Mouse (Mus musculus): ENCODE data around the gene Olfr1282. TPM values are rescaled to one million over a fixed set of nuclear protein-coding genes. Genes with fewer than 3 reads are reported as not detected.
"Not testable (repeated sequence)": the region's sequence is repeated elsewhere in the genome, so short reads cannot be mapped to it uniquely, and the experiment has no call there.

Olfr1282 gene
- polyA plus RNA-seq (2016; fragmentation: Nextera tagmentation; extraction: Ambion mirVana), result not detected in 2 replicates

DNA sequence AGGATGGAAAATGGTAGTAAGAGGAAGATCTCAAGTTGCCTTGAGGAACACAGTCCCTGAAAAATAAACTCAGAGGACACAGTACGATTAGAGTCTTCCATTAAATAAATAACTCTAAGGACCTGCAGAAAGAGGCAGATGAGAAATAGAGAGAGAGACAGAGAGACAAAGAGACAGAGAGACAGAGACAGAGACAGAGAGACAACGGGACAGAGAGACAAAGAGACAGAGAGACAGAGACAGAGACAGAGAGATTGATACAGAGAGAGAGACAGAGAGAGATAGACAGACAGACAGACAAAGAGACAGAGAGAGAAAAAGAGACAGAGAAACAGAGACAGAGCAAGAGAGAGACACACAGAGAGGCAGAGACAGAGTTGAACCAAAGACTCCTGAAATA, at the start of gene Olfr1282:
TSS of gene Olfr1282 (minus strand) at position 101 of the 400 bp plus-strand sequence.
- H3K27ac ChIP-seq, result no peak within 1 kb of the TSS
- WGBS, result 75% methylated on average over 2 of the region's 2 CpGs
- no peaks in the 10 kb centered on the region for H3K9me3 ChIP-seq
- no peaks in the 10 kb centered on the region for H3K36me3 ChIP-seq
- DNase-seq (ENCODE audit: low spot score), result no peak
- H3K4me3 ChIP-seq, result no peak within 1 kb of the TSS
- no peaks in the 10 kb centered on the region for H3K4me1 ChIP-seq
- H3K27me3 ChIP-seq (ENCODE audit: insufficient read depth, poor library complexity, severe bottlenecking), result no peaks in the 10 kb centered on the region

- H3K27me3 ChIP-seq (ENCODE audit: insufficient read depth, poor library complexity, severe bottlenecking), result no peaks in the 10 kb centered on the region
- whole genome bisulfite sequencing, result 78% methylated on average over 1 of the region's 1 CpGs
These were observed 39.3 kb upstream of the Olfr1282 start, which contains the start of gene Olfr1284 for GRCm38 (mm10) chr2:111375222-111375621. Gene Olfr1284, plus strand, starts transcription at chr2:111375522.

GRCm38 (mm10) chr2:111366490-111366889, 30.6 kb upstream of the Olfr1282 start, which contains the start of gene Olfr1283:
Gene Olfr1283, plus strand, starts transcription at chr2:111366790.
- Histone ChIP-seq H3K9me3 (no peaks in the 10 kb centered on the region), H3K27me3 (ENCODE audit: insufficient read depth, poor library complexity, severe bottlenecking) (no peaks in the 10 kb centered on the region), H3K4me3 (no peak within 1 kb of the TSS), H3K36me3 (no peaks in the 10 kb centered on the region), H3K4me1 (no peaks in the 10 kb centered on the region), H3K27ac (no peak within 1 kb of the TSS)
- DNase-seq (ENCODE audit: low spot score), result no peak
- WGBS, result 73% methylated on average over 2 of the region's 2 CpGs

More at GRCm38 (mm10) chr2:111375222-111375621, 39.3 kb upstream of the Olfr1282 start, which contains the start of gene Olfr1284:
- H3K27ac ChIP-seq, result no peak within 1 kb of the TSS
- no peak for DNase-seq (ENCODE audit: low spot score)
- no peaks in the 10 kb centered on the region for H3K9me3 ChIP-seq
- H3K4me1 ChIP-seq, result no peaks in the 10 kb centered on the region
- no peak within 1 kb of the TSS for H3K4me3 ChIP-seq
- H3K36me3 ChIP-seq, result no peaks in the 10 kb centered on the region

- not testable (repeated sequence) for H3K9me3 ChIP-seq; H3K27ac ChIP-seq; H3K4me3 ChIP-seq; H3K27me3 ChIP-seq (ENCODE audit: insufficient read depth, poor library complexity, severe bottlenecking); H3K4me1 ChIP-seq; DNase-seq (ENCODE audit: low spot score); H3K36me3 ChIP-seq
- WGBS, result 82% methylated on average over 5 of the region's 5 CpGs
These were observed 2.2 kb downstream of the Olfr1282 start for GRCm38 (mm10) chr2:111333721-111334120.

- 65% methylated on average over 2 of the region's 2 CpGs for WGBS
- Histone ChIP-seq H3K9me3 (no peaks in the 10 kb centered on the region), H3K4me1 (no peaks in the 10 kb centered on the region), H3K4me3 (no peak within 1 kb of the TSS), H3K27me3 (ENCODE audit: insufficient read depth, poor library complexity, severe bottlenecking) (no peaks in the 10 kb centered on the region), H3K36me3 (no peaks in the 10 kb centered on the region), H3K27ac (no peak within 1 kb of the TSS)
- DNase-seq (ENCODE audit: low spot score), result no peak
These were observed 9.7 kb downstream of the Olfr1282 start, which contains the start of gene Olfr1281 for GRCm38 (mm10) chr2:111326220-111326619. Gene Olfr1281, plus strand, starts transcription at chr2:111326520.

DNA sequence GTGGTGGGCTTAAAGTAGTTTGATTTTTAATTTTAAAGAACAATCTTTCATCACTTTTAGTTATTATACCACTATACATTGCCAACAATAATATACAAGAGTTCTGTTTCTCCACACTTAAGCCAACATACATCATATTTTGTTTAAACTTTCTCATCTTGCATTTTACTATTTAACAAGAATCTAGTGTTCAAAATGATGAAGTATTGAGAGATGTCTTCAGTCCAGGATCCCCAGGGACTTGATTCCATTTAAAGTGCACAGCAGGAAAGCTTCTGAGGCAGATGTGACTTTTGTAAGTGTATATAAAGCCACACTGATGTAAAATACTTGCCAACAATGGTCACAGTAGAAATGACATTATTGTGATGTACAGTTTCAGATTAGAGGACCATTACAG, 22.2 kb downstream of the Olfr1282 start, which contains the start of gene Olfr1280:
TSS of gene Olfr1280 (plus strand) at position 301 of the 400 bp plus-strand sequence.
- Histone ChIP-seq H3K36me3 (no peaks in the 10 kb centered on the region), H3K27me3 (ENCODE audit: insufficient read depth, poor library complexity, severe bottlenecking) (no peaks in the 10 kb centered on the region), H3K4me1 (no peaks in the 10 kb centered on the region), H3K27ac (no peak within 1 kb of the TSS), H3K4me3 (no peak within 1 kb of the TSS), H3K9me3 (no peaks in the 10 kb centered on the region)
- DNase-seq (ENCODE audit: low spot score), result no peak

- H3K4me3 ChIP-seq, result no peak within 1 kb of the TSS
- no peaks in the 10 kb centered on the region for H3K36me3 ChIP-seq
- no peak within 1 kb of the TSS for H3K27ac ChIP-seq
- DNase-seq (ENCODE audit: low spot score), result no peak
- no peaks in the 10 kb centered on the region for H3K27me3 ChIP-seq (ENCODE audit: insufficient read depth, poor library complexity, severe bottlenecking)
- no peaks in the 10 kb centered on the region for H3K9me3 ChIP-seq
- no peaks in the 10 kb centered on the region for H3K4me1 ChIP-seq
These were observed 35.5 kb downstream of the Olfr1282 start, which contains the start of gene Olfr1279 for GRCm38 (mm10) chr2:111300374-111300773. Gene Olfr1279, plus strand, starts transcription at chr2:111300635.

- DNase-seq (ENCODE audit: low spot score), result no peak
- H3K4me1 ChIP-seq, result no peaks in the 10 kb centered on the region
- no peak overlapping the region for H3K4me3 ChIP-seq
- no peaks in the 10 kb centered on the region for H3K36me3 ChIP-seq
- no peak overlapping the region for H3K27ac ChIP-seq
- no peaks in the 10 kb centered on the region for H3K9me3 ChIP-seq
- H3K27me3 ChIP-seq (ENCODE audit: insufficient read depth, poor library complexity, severe bottlenecking), result no peaks in the 10 kb centered on the region
These were observed 37.3 kb downstream of the Olfr1282 start for GRCm38 (mm10) chr2:111298541-111298940.

DNA sequence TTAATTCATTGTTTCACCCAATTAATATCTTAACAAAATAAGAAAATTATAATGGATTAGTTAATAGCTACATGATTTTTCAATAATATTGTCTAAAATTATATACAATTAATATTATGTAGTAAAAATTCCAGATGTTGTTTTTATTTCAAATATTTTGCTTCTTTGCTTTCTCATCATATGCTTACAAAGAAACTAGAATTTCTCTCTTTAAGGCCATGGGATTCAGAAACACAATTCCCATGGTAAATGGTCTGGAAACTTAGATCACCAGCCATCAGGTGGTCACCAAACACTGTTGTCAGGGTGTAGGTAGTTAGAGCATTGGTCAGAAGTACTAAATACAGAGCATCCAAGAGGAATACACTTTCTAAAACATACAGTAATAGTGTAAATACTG, 46.0 kb downstream of the Olfr1282 start, which contains the start of gene Olfr1278:
TSS of gene Olfr1278 (plus strand) at position 301 of the 400 bp plus-strand sequence.
- Histone ChIP-seq H3K4me3 (no peak within 1 kb of the TSS), H3K27ac (no peak within 1 kb of the TSS), H3K9me3 (no peaks in the 10 kb centered on the region), H3K4me1 (no peaks in the 10 kb centered on the region), H3K27me3 (ENCODE audit: insufficient read depth, poor library complexity, severe bottlenecking) (no peaks in the 10 kb centered on the region), H3K36me3 (no peaks in the 10 kb centered on the region)
- no peak for DNase-seq (ENCODE audit: low spot score)

Other genes with a start within 250 kb of the Olfr1282 start
- not detected in 2 replicates for gene Gm13941, start 230.1 kb downstream of the Olfr1282 start, polyA plus RNA-seq (2016; fragmentation: Nextera tagmentation; extraction: Ambion mirVana)
- gene Gm15130, start 183.1 kb downstream of the Olfr1282 start, polyA plus RNA-seq (2016; fragmentation: Nextera tagmentation; extraction: Ambion mirVana), result not detected in 2 replicates
- not detected in 2 replicates for gene 4930430A15Rik, start 106.5 kb downstream of the Olfr1282 start, polyA plus RNA-seq (2016; fragmentation: Nextera tagmentation; extraction: Ambion mirVana)
- gene Olfr1275, start 100.8 kb downstream of the Olfr1282 start, polyA plus RNA-seq (2016; fragmentation: Nextera tagmentation; extraction: Ambion mirVana), result not detected in 2 replicates
- gene Olfr1276, start 81.6 kb downstream of the Olfr1282 start, polyA plus RNA-seq (2016; fragmentation: Nextera tagmentation; extraction: Ambion mirVana), result not detected in 2 replicates
- gene Olfr1277, start 62.0 kb downstream of the Olfr1282 start, polyA plus RNA-seq (2016; fragmentation: Nextera tagmentation; extraction: Ambion mirVana), result not detected in 2 replicates
- not detected in 2 replicates for gene Olfr1278, start 45.9 kb downstream of the Olfr1282 start, polyA plus RNA-seq (2016; fragmentation: Nextera tagmentation; extraction: Ambion mirVana)
- gene Olfr1279, start 35.4 kb downstream of the Olfr1282 start, polyA plus RNA-seq (2016; fragmentation: Nextera tagmentation; extraction: Ambion mirVana), result 0.04 TPM in 1 of 2 replicates, not detected in the other
- not detected in 2 replicates for gene Olfr1280, start 22.1 kb downstream of the Olfr1282 start, polyA plus RNA-seq (2016; fragmentation: Nextera tagmentation; extraction: Ambion mirVana)
- gene Olfr1281, start 9.6 kb downstream of the Olfr1282 start, polyA plus RNA-seq (2016; fragmentation: Nextera tagmentation; extraction: Ambion mirVana), result not detected in 2 replicates
- not detected in 2 replicates for gene Olfr1283, start 30.7 kb upstream of the Olfr1282 start, polyA plus RNA-seq (2016; fragmentation: Nextera tagmentation; extraction: Ambion mirVana)
- not detected in 2 replicates for gene Olfr1284, start 39.4 kb upstream of the Olfr1282 start, polyA plus RNA-seq (2016; fragmentation: Nextera tagmentation; extraction: Ambion mirVana)
- gene Olfr1286, start 87.0 kb upstream of the Olfr1282 start, polyA plus RNA-seq (2016; fragmentation: Nextera tagmentation; extraction: Ambion mirVana), result not detected in 2 replicates
- gene Olfr1287, start 113.1 kb upstream of the Olfr1282 start, polyA plus RNA-seq (2016; fragmentation: Nextera tagmentation; extraction: Ambion mirVana), result not detected in 2 replicates
- gene Olfr1288, start 138.0 kb upstream of the Olfr1282 start, polyA plus RNA-seq (2016; fragmentation: Nextera tagmentation; extraction: Ambion mirVana), result not detected in 2 replicates
- not detected in 2 replicates for gene Olfr1289, start 144.7 kb upstream of the Olfr1282 start, polyA plus RNA-seq (2016; fragmentation: Nextera tagmentation; extraction: Ambion mirVana)
- gene Olfr1290, start 157.8 kb upstream of the Olfr1282 start, polyA plus RNA-seq (2016; fragmentation: Nextera tagmentation; extraction: Ambion mirVana), result 0.15 and 0.31 TPM in 2 replicates
- gene Olfr1291-ps1, start 161.1 kb upstream of the Olfr1282 start, polyA plus RNA-seq (2016; fragmentation: Nextera tagmentation; extraction: Ambion mirVana), result 0.09 TPM in 1 of 2 replicates, not detected in the other
- gene Olfr1293-ps, start 189.1 kb upstream of the Olfr1282 start, polyA plus RNA-seq (2016; fragmentation: Nextera tagmentation; extraction: Ambion mirVana), result not detected in 2 replicates
- gene Olfr1294, start 204.2 kb upstream of the Olfr1282 start, polyA plus RNA-seq (2016; fragmentation: Nextera tagmentation; extraction: Ambion mirVana), result not detected in 2 replicates
- not detected in 2 replicates for gene Olfr1295, start 233.6 kb upstream of the Olfr1282 start, polyA plus RNA-seq (2016; fragmentation: Nextera tagmentation; extraction: Ambion mirVana)

Data from heart, embryonic 10.5 days (tissue).